Mouse (Mus musculus): Measurements from ENCODE around the gene 4930412O13Rik. TPM values are rescaled to one million over a fixed set of nuclear protein-coding genes. Genes with fewer than 3 reads are reported as not detected.

The 4930412O13Rik gene
- polyA plus RNA-seq, 1 experiment from 2014 or later, result 3.7 TPM

DNA sequence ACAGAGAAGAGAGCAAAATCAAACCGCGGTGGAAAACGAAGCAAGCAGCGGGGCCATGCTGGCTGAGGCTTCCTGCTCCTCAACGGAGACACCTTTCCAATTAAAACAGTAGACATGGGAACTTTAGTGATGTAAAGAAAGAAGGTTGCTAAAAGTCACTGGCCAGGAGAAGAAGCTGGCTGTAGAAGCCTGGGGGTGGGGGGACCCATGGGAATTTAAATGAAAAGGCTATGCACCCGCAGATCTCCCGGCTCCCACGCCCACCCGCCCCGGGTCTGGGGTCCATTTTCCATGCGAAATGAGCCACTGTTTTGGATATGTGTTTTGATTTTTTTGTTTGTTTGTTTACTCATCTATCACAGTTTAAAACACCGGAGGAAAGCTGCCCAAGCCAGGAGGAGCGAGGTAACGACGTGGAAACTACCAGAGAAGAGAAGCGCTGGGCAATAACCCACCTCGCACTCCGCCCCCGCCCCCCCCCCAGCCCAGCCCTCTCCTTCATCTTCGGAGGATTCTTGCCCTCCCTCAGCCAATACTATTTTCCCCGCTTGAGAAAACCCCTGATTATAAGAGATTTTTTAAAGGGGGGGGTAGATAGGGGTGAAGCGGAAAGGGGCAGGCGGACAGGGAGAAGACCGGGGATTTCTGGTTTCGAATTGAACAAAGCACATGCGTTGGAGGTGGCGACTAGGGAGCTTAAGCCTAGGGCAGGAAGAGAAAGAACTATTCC is 2.9 kb downstream of the 4930412O13Rik start:
- Histone ChIP-seq H3K36me3 (ENCODE audit: control insufficient read depth, insufficient read depth, low read length) (no peaks in the 10 kb centered on the region), H3K4me1 (ENCODE audit: control insufficient read depth, insufficient read depth, low read length) (peaks cover 7% of the 10 kb centered on the region; the same call in 1 of the 2 replicates), H3K9me3 (ENCODE audit: control insufficient read depth, low read length) (no peaks in the 10 kb centered on the region), H3K27me3 (ENCODE audit: control insufficient read depth, insufficient read depth, low read length) (peaks cover 75% of the 10 kb centered on the region), H3K4me3 (ENCODE audit: low read length) (peak overlapping the region; percentile 42), H3K9ac (ENCODE audit: low read depth, low read length) (peak overlapping the region; percentile 67; the same call in 1 of the 2 replicates), H3K27ac (ENCODE audit: low read depth, low read length) (peak overlapping the region; percentile 88; the same call in 1 of the 2 replicates), H3K4me2 (replicated peaks; ENCODE audit: low read depth, low read length) (peak overlapping the region; percentile 91)
- no peak for ATAC-seq (ENCODE audit: low FRiP score, low TSS enrichment)
- 1% methylated on average over 27 of the region's 27 CpGs for WGBS

DNA sequence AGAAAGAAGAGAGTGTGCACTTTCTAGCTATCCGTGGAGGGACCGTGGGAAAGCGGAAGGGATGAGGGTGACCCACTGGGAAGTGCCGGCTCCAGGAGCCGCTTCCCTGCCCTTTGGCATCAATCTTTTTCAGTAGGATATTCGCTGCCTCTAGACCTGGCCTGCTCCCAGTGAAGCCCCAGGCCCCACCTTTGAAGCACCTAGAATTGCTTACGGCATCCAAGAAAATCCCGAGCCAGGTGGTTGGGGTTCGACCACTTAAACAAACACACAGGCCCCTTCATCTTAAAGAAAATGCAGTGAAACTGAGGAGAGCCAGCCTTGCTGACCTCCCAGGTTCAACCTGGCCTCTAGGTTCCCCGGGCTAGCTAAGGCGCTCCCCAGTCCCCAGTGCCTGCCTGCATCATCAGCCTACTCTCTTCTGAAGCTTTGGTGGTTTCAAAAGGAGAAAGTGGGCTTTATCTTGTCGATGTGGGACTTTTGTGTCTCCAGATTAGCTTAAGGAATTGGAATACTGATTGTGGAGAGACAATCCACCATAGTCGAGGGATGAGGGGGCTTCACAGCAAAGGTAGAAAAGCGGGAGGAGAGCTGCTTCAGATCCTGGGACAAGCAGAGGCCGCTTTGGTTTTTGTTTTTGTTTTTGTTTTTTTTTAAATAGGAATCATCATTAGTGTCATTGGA is 3.6 kb downstream of the 4930412O13Rik start:
- H3K4me2 ChIP-seq (replicated peaks; ENCODE audit: low read depth, low read length), result peak overlapping the region; percentile 91
- H3K9me3 ChIP-seq (ENCODE audit: control insufficient read depth, low read length), result no peaks in the 10 kb centered on the region
- no peaks in the 10 kb centered on the region for H3K36me3 ChIP-seq (ENCODE audit: control insufficient read depth, insufficient read depth, low read length)
- H3K4me1 ChIP-seq (ENCODE audit: control insufficient read depth, insufficient read depth, low read length), result peaks cover 11% of the 10 kb centered on the region; the same call in 1 of the 2 replicates
- peak overlapping the region; percentile 88; the same call in 1 of the 2 replicates for H3K27ac ChIP-seq (ENCODE audit: low read depth, low read length)
- peak overlapping the region; percentile 42 for H3K4me3 ChIP-seq (ENCODE audit: low read length)
- 5% methylated on average over 15 of the region's 15 CpGs for WGBS
- no peak for ATAC-seq (ENCODE audit: low FRiP score, low TSS enrichment)
- peak overlapping the region; percentile 67 for H3K9ac ChIP-seq (ENCODE audit: low read depth, low read length)
- peaks cover 82% of the 10 kb centered on the region for H3K27me3 ChIP-seq (ENCODE audit: control insufficient read depth, insufficient read depth, low read length)

DNA sequence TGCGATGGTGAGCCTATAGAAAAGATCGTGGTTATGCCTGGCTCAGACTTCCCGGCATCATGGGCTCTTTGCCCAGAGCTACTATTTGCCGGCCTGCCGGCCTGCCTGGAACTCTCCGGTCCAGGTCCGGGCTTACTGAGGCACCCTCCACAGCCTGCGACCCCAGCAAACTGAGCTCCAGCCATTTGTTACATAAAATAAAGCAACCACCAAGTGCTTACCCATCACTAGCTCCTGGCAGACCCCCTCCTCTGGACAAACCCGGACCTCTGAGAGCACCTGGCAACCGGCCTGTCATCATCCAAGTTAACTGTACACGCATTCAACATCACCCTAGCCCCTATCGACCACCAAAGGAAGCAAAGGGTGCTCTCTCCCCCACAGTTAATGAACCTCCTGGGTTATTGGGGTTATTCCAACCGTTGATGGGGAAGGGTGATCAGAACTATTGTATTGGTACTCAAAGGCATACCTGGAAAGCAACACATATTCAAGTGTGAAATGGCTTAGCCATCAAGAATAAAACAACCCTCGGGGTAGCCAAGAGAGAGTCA is 4.2 kb downstream of the 4930412O13Rik start:
- Histone ChIP-seq H3K4me1 (ENCODE audit: control insufficient read depth, insufficient read depth, low read length) (peaks cover 11% of the 10 kb centered on the region; the same call in 1 of the 2 replicates), H3K27me3 (ENCODE audit: control insufficient read depth, insufficient read depth, low read length) (peaks cover 84% of the 10 kb centered on the region), H3K27ac (ENCODE audit: low read depth, low read length) (peak overlapping the region; percentile 88; the same call in 1 of the 2 replicates), H3K9me3 (ENCODE audit: control insufficient read depth, low read length) (no peaks in the 10 kb centered on the region), H3K4me3 (ENCODE audit: low read length) (peak overlapping the region; percentile 42), H3K36me3 (ENCODE audit: control insufficient read depth, insufficient read depth, low read length) (no peaks in the 10 kb centered on the region), H3K4me2 (replicated peaks; ENCODE audit: low read depth, low read length) (peak overlapping the region; percentile 91), H3K9ac (ENCODE audit: low read depth, low read length) (peak overlapping the region; percentile 67)
- ATAC-seq (ENCODE audit: low FRiP score, low TSS enrichment), result no peak
- WGBS, result 5% methylated on average over 14 of the region's 14 CpGs

DNA sequence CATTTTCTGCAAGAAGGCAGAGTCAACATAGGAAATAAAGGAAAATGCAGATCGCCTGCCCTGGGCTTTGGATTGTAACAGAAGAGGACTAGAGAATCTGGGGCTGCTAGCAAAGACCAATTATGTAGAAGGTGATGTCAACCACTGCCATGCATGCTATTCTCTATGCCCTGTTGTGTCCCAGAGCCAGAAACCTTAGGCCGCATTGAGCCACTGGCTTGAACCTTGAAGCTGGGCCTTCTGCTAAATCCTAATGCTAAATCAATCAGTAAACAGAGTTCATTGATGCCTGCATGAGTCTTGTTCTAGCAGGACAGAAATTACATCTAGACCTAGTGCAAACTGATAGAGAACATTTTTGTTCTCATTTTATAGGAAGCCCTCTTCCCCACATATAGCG is 5.0 kb downstream of the 4930412O13Rik start:
- H3K4me3 ChIP-seq (ENCODE audit: low read length), result peak overlapping the region; percentile 42
- H3K4me1 ChIP-seq (ENCODE audit: control insufficient read depth, insufficient read depth, low read length), result peaks cover 11% of the 10 kb centered on the region; the same call in 1 of the 2 replicates
- H3K27me3 ChIP-seq (ENCODE audit: control insufficient read depth, insufficient read depth, low read length), result peaks cover 83% of the 10 kb centered on the region
- peak overlapping the region; percentile 67; the same call in 1 of the 2 replicates for H3K9ac ChIP-seq (ENCODE audit: low read depth, low read length)
- no peak for ATAC-seq (ENCODE audit: low FRiP score, low TSS enrichment)
- no peaks in the 10 kb centered on the region for H3K36me3 ChIP-seq (ENCODE audit: control insufficient read depth, insufficient read depth, low read length)
- peak overlapping the region; percentile 19; the same call in 1 of the 2 replicates for H3K27ac ChIP-seq (ENCODE audit: low read depth, low read length)
- H3K4me2 ChIP-seq (replicated peaks; ENCODE audit: low read depth, low read length), result peak overlapping the region; percentile 91
- H3K9me3 ChIP-seq (ENCODE audit: control insufficient read depth, low read length), result no peaks in the 10 kb centered on the region
- 10% methylated on average over 3 of the region's 3 CpGs for WGBS

DNA sequence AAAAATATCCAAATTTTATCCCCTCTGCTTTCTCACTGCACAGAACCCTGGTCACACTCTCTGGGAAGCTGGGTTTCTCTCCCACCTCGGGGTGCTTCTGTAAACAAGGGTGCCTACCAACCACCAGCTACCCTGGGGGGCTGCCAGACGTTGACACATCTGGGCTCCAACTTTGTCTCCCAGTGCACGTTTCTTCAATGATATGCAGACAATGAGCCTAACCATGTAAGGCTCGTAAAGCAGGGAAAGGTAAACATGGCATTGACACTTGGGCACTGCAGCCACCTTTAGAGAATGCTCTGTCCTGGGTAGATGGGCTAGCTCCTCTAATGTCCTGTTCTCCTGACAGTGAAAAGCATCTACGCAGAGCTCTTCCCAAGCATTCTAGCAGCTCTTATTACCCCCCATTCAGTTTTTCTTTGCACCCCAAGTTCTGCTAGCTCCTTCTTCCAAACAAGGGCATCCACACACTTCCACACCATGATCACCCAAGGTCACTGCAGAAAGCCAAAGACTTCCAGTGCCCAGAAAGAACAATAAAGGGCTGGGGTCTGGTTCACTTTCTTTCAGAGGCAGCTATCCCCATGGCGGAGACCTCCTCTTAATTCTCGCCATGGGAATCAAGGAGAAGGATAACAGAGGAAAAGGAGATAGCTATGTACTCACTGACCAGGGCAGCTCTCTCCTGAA is 6.0 kb downstream of the 4930412O13Rik start:
- Histone ChIP-seq H3K9ac (ENCODE audit: low read depth, low read length) (peak overlapping the region; percentile 67), H3K9me3 (ENCODE audit: control insufficient read depth, low read length) (no peaks in the 10 kb centered on the region), H3K4me3 (ENCODE audit: low read length) (peak overlapping the region; percentile 42), H3K27ac (ENCODE audit: low read depth, low read length) (peak overlapping the region; percentile 75; the same call in 1 of the 2 replicates), H3K27me3 (ENCODE audit: control insufficient read depth, insufficient read depth, low read length) (peaks cover 77% of the 10 kb centered on the region), H3K36me3 (ENCODE audit: control insufficient read depth, insufficient read depth, low read length) (no peaks in the 10 kb centered on the region), H3K4me1 (ENCODE audit: control insufficient read depth, insufficient read depth, low read length) (peaks cover 7% of the 10 kb centered on the region; the same call in 1 of the 2 replicates), H3K4me2 (replicated peaks; ENCODE audit: low read depth, low read length) (peak overlapping the region; percentile 29)
- WGBS, result 0% methylated on average over 7 of the region's 7 CpGs
- ATAC-seq (ENCODE audit: low FRiP score, low TSS enrichment), result no peak

DNA sequence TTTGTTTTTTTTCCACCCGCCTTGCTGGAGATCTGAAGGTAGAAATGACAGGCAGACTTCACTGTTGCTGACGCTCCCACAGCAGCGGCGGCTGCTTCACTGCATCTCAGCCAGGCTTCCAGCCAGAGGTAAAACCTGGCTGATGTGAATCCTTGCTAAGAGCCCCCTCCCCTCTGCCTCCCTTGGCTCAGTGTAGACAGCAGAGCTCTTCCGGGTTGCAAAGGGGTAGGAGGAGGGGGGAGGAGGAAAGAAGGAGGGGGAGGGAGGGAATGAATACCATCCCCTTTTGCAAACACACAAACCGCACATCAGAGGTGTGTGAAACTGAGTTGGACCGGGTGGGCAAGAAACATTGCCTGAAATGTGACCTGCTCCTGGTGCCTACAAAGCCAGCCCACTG is 6.6 kb downstream of the 4930412O13Rik start:
- Histone ChIP-seq H3K4me3 (ENCODE audit: low read length) (peak overlapping the region; percentile 42), H3K4me2 (replicated peaks; ENCODE audit: low read depth, low read length) (peak overlapping the region; percentile 29; the same call in 1 of the 2 replicates), H3K27ac (ENCODE audit: low read depth, low read length) (peak overlapping the region; percentile 75; the same call in 1 of the 2 replicates), H3K4me1 (ENCODE audit: control insufficient read depth, insufficient read depth, low read length) (peaks cover 7% of the 10 kb centered on the region; the same call in 1 of the 2 replicates), H3K9ac (ENCODE audit: low read depth, low read length) (peak overlapping the region; percentile 67), H3K36me3 (ENCODE audit: control insufficient read depth, insufficient read depth, low read length) (no peaks in the 10 kb centered on the region), H3K9me3 (ENCODE audit: control insufficient read depth, low read length) (no peaks in the 10 kb centered on the region), H3K27me3 (ENCODE audit: control insufficient read depth, insufficient read depth, low read length) (peaks cover 76% of the 10 kb centered on the region)
- WGBS, result 0% methylated on average over 7 of the region's 7 CpGs
- ATAC-seq (ENCODE audit: low FRiP score, low TSS enrichment), result no peak

DNA sequence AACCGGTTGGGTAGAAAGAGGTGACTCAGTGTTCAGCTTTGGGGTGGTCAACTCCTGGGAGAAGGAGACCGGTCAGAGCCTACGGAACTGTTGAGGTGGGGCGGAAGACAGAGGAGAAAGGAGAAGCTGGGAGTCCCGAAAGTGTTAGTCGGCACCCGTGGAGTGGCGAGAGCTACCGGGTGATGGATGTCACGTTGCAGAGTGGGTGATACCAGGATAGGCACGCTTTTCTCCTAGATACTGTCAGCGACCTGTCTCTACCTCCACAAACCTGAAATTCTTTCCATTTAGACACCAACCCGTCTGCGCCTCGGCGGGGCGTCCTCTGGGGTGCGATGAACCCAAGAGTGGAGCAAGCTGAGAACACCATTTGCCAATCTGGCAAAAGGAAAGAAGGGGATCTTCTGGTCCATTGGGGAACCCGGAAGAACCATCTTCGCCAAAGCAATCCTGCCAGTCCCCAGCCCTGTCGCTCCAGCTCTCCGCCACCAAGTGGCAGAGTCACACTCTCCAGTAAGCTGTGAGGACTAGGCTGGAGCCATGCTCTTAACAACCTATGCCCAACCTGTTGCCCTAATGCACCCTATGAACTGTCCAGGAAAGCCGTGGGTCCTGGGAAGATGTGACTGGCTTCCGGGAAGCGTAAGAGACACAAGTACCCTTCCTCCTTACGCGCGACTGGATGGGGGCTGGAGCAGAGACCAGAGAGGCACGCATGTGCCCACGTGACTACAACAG is 8.0 kb downstream of the 4930412O13Rik start, which contains the start of gene 9230102O04Rik:
Gene 9230102O04Rik (minus strand): TSS at position 628 of the 738 bp plus-strand sequence.
- Histone ChIP-seq H3K9me3 (ENCODE audit: control insufficient read depth, low read length) (no peaks in the 10 kb centered on the region), H3K4me2 (replicated peaks; ENCODE audit: low read depth, low read length) (peak within 1 kb of the TSS; percentile 29), H3K4me3 (ENCODE audit: low read length) (peak within 1 kb of the TSS; percentile 42), H3K27ac (ENCODE audit: low read depth, low read length) (peak within 1 kb of the TSS; percentile 10; the same call in 1 of the 2 replicates), H3K36me3 (ENCODE audit: control insufficient read depth, insufficient read depth, low read length) (no peaks in the 10 kb centered on the region), H3K27me3 (ENCODE audit: control insufficient read depth, insufficient read depth, low read length) (peaks cover 82% of the 10 kb centered on the region), H3K9ac (ENCODE audit: low read depth, low read length) (peak within 1 kb of the TSS; percentile 35; the same call in 1 of the 2 replicates), H3K4me1 (ENCODE audit: control insufficient read depth, insufficient read depth, low read length) (peaks cover 6% of the 10 kb centered on the region; the same call in 1 of the 2 replicates)
- ATAC-seq (ENCODE audit: low FRiP score, low TSS enrichment), result peak; percentile 76
- WGBS, result under 1% methylated on average over 30 of the region's 30 CpGs
